Mouse (Mus musculus): Measurements from ENCODE around the gene Rab11fip2. TPM values are rescaled to one million over a fixed set of nuclear protein-coding genes. Genes with fewer than 3 reads are reported as not detected.
A peak's percentile ranks its signal among the peaks of the same experiment; 100 is the strongest.

Rab11fip2 gene
- polyA plus RNA-seq (2014; fragmentation: Nextera tagmentation; extraction: Ambion mirVana): 3.8 and 4.9 TPM in 2 replicates

DNA sequence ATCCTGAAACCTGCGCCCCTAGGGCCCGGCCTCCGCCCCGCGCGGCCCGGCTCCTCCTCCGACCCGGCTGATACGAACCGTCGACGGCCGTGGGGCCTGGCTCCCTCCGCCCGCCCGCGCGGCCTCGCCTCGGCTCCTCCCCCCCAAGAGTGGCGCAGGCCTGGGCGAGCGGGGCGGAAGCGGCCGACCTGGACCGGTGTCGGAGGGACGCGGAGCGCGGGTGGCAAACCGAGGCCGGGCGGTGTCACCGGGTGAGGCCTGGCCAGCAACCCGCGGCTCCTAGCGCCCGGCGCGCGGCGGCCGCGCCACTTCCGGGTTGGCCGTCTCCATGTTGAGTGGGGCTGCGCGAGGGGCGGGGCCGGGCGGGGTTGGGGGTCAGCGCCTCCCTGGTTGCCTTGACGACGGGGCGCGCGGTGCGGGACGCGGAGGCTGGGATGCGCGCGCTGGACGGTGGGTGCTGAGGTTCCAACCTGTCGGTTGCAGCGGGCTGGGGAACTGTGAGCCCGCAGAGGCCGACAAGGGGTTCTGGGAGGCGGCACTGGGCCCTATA lies at the start of gene Rab11fip2:
Gene Rab11fip2 (minus strand): TSS at position 333 of the 550 bp plus-strand sequence.
- Histone ChIP-seq H3K4me2 (ENCODE audit: low read depth, low read length) (peak within 1 kb of the TSS; percentile 76), H3K27me3 (ENCODE audit: control insufficient read depth, insufficient read depth, low read length) (no peaks in the 10 kb centered on the region), H3K27ac (replicated peaks; ENCODE audit: low read depth, low read length) (peak within 1 kb of the TSS; percentile 84), H3K4me1 (ENCODE audit: control insufficient read depth, insufficient read depth, low read length) (no peaks in the 10 kb centered on the region), H3K9me3 (replicated peaks; ENCODE audit: control insufficient read depth, low read length) (no peaks in the 10 kb centered on the region), H3K9ac (replicated peaks; ENCODE audit: low read length) (peak within 1 kb of the TSS; percentile 91), H3K36me3 (replicated peaks; ENCODE audit: control insufficient read depth, insufficient read depth, low read depth, low read length) (no peaks in the 10 kb centered on the region), H3K4me3 (ENCODE audit: low read depth, low read length) (peak within 1 kb of the TSS; percentile 80)
- 1% methylated on average over 44 of the region's 72 CpGs for WGBS
- peak; percentile 96 for ATAC-seq (replicated peaks; ENCODE audit: insufficient number of reproducible peaks, low FRiP score, low TSS enrichment, low read depth)
- DNase-seq (ENCODE audit: low spot score): peak; percentile 89

DNA sequence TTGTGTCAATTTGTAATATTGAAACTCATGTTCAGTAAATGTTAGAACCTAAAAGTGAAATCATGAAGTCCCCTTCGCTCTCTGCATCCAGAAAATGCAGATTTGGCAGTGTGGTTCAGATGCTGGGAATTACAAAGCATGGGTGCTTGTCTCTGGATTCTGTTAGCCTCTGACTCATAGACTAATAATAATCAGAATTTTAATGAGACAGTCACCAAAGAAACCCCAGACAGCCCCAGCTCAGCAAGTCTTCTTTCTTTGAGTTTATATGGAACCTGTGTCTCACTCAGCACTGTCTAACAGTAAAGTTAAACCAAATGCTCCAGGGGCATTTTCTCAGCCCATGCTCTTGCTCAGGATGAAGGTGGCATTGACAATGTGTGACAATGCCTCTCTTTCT lies 38.1 kb upstream of the Rab11fip2 start:
- no peak overlapping the region for H3K9ac ChIP-seq (replicated peaks; ENCODE audit: low read length)
- no peak overlapping the region for H3K27ac ChIP-seq (replicated peaks; ENCODE audit: low read depth, low read length)
- H3K4me1 ChIP-seq (ENCODE audit: control insufficient read depth, insufficient read depth, low read length): no peaks in the 10 kb centered on the region
- H3K27me3 ChIP-seq (ENCODE audit: control insufficient read depth, insufficient read depth, low read length): no peaks in the 10 kb centered on the region
- WGBS: 92% methylated on average over 1 of the region's 1 CpGs
- no peak overlapping the region for H3K4me3 ChIP-seq (ENCODE audit: low read depth, low read length)
- no peak for DNase-seq (ENCODE audit: low spot score)
- no peaks in the 10 kb centered on the region for H3K36me3 ChIP-seq (replicated peaks; ENCODE audit: control insufficient read depth, insufficient read depth, low read depth, low read length)
- no peaks in the 10 kb centered on the region for H3K9me3 ChIP-seq (replicated peaks; ENCODE audit: control insufficient read depth, low read length)
- ATAC-seq (replicated peaks; ENCODE audit: insufficient number of reproducible peaks, low FRiP score, low TSS enrichment, low read depth): no peak
- no peak overlapping the region for H3K4me2 ChIP-seq (ENCODE audit: low read depth, low read length)

DNA sequence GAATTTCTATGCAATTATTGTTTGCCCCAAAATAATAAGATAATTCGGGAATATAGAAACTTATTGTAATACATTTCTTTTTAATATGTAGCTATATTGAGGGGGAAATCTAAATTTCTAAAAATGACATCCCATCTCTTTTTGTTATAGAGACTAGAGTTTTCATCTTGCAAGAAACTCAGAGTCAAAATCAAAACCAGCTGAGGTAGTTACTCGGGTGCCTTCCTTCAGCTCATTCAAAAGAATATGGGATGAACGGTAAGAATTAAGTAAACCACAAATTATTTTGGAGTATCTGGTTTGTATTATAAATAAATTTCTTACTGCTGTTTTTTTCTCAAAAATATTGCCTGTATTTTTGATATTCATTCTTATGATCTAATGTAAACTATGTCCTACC lies 11.5 kb upstream of the Rab11fip2 start:
- Histone ChIP-seq H3K4me2 (ENCODE audit: low read depth, low read length) (no peak overlapping the region), H3K27me3 (ENCODE audit: control insufficient read depth, insufficient read depth, low read length) (no peaks in the 10 kb centered on the region), H3K9ac (replicated peaks; ENCODE audit: low read length) (no peak overlapping the region), H3K9me3 (replicated peaks; ENCODE audit: control insufficient read depth, low read length) (no peaks in the 10 kb centered on the region), H3K4me3 (ENCODE audit: low read depth, low read length) (no peak overlapping the region), H3K4me1 (ENCODE audit: control insufficient read depth, insufficient read depth, low read length) (no peaks in the 10 kb centered on the region), H3K36me3 (replicated peaks; ENCODE audit: control insufficient read depth, insufficient read depth, low read depth, low read length) (no peaks in the 10 kb centered on the region), H3K27ac (replicated peaks; ENCODE audit: low read depth, low read length) (no peak overlapping the region)
- ATAC-seq (replicated peaks; ENCODE audit: insufficient number of reproducible peaks, low FRiP score, low TSS enrichment, low read depth): no peak
- DNase-seq (ENCODE audit: low spot score): peak; percentile 71
- 45% methylated on average over 3 of the region's 3 CpGs for WGBS

DNA sequence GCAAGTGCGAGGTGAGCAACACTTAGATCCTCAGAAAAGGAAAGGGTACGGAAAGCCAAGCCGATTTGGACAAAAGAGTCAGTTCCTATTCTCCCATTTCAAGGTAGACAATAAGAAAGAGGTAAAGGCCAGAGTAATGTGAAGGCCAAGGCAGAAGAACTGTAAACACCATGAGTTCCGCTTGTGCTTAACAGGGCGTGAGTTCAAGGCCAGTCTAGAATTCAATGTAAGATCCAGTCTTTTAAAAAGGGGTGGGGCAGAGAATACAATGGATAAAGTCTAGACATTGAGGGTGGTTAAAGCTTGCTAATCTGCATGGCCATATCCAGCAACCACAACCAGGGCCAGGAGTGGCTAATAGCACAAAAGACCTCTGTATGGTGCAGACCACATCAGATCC lies 6.3 kb upstream of the Rab11fip2 start:
- Histone ChIP-seq H3K4me2 (ENCODE audit: low read depth, low read length) (no peak overlapping the region), H3K4me3 (ENCODE audit: low read depth, low read length) (no peak overlapping the region), H3K27ac (replicated peaks; ENCODE audit: low read depth, low read length) (no peak overlapping the region), H3K27me3 (ENCODE audit: control insufficient read depth, insufficient read depth, low read length) (no peaks in the 10 kb centered on the region), H3K36me3 (replicated peaks; ENCODE audit: control insufficient read depth, insufficient read depth, low read depth, low read length) (no peaks in the 10 kb centered on the region), H3K9me3 (replicated peaks; ENCODE audit: control insufficient read depth, low read length) (no peaks in the 10 kb centered on the region), H3K9ac (replicated peaks; ENCODE audit: low read length) (no peak overlapping the region), H3K4me1 (ENCODE audit: control insufficient read depth, insufficient read depth, low read length) (no peaks in the 10 kb centered on the region)
- WGBS: 90% methylated on average over 5 of the region's 5 CpGs
- ATAC-seq (replicated peaks; ENCODE audit: insufficient number of reproducible peaks, low FRiP score, low TSS enrichment, low read depth) (no peak), DNase-seq (ENCODE audit: low spot score) (no peak)

DNA sequence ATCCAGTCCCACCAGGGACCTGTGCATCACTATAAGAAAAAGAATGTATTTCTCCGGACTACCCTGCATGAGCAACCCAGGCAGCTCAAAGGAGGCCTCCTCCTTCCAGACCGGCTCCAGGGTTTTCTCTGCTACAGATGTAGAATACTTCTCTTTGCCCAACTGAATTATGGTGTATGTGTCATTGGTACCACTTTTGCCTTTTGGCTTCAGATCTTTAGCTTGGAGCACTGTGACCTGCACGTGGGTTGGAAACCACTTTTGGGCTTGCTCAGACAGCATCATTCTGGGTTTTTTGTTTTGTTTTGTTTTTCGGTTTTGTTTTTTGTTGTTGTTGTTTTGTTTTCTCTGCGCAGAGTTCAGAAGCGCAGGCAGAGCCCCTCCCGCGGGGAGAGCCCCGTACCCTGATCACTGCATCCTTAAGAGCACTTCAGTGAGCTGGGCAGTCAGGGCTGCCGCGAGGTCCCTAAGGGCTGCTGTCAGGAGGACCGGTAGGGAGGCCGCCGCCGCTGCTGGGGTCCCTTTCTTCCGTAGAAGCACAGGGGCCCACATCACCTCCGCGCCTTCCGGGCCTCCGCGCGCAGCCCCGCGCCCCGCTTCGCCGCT lies 635 bp downstream of the Rab11fip2 start:
- peak overlapping the region; percentile 91 for H3K9ac ChIP-seq (replicated peaks; ENCODE audit: low read length)
- H3K36me3 ChIP-seq (replicated peaks; ENCODE audit: control insufficient read depth, insufficient read depth, low read depth, low read length): no peaks in the 10 kb centered on the region

DNA sequence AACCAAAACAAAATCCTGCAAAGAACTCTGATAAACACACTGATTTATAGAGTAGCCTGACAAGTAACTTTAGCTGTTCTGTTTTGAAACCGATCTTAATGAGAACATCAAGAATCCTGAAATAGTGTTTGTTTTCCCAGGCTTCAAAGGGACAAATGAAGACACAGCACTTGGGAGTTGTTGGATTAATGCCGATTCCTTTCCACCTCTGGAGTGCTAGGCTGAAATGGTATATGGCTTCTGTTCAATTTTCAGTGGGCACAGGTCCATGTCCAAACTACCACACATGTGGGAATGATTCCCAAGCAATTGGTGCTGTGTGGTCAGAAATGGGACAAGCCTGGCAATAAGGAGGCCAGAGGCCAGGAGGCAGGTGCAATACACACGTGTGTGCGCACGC lies 3.7 kb downstream of the Rab11fip2 start:
- no peaks in the 10 kb centered on the region for H3K36me3 ChIP-seq (replicated peaks; ENCODE audit: control insufficient read depth, insufficient read depth, low read depth, low read length)
- DNase-seq (ENCODE audit: low spot score) (peak; percentile 12), ATAC-seq (replicated peaks; ENCODE audit: insufficient number of reproducible peaks, low FRiP score, low TSS enrichment, low read depth) (no peak)
- no peak overlapping the region for H3K4me3 ChIP-seq (ENCODE audit: low read depth, low read length)
- no peaks in the 10 kb centered on the region for H3K27me3 ChIP-seq (ENCODE audit: control insufficient read depth, insufficient read depth, low read length)
- no peaks in the 10 kb centered on the region for H3K4me1 ChIP-seq (ENCODE audit: control insufficient read depth, insufficient read depth, low read length)
- no peaks in the 10 kb centered on the region for H3K9me3 ChIP-seq (replicated peaks; ENCODE audit: control insufficient read depth, low read length)
- no peak overlapping the region for H3K4me2 ChIP-seq (ENCODE audit: low read depth, low read length)
- 70% methylated on average over 5 of the region's 5 CpGs for WGBS
- no peak overlapping the region for H3K27ac ChIP-seq (replicated peaks; ENCODE audit: low read depth, low read length)
- no peak overlapping the region for H3K9ac ChIP-seq (replicated peaks; ENCODE audit: low read length)

More for the DNA sequence above, 635 bp downstream of the Rab11fip2 start:
- WGBS: 2% methylated on average over 18 of the region's 27 CpGs
- DNase-seq (ENCODE audit: low spot score) (peak; percentile 30), ATAC-seq (replicated peaks; ENCODE audit: insufficient number of reproducible peaks, low FRiP score, low TSS enrichment, low read depth) (peak; percentile 89)
- peak overlapping the region; percentile 84 for H3K27ac ChIP-seq (replicated peaks; ENCODE audit: low read depth, low read length)
- peak overlapping the region; percentile 76 for H3K4me2 ChIP-seq (ENCODE audit: low read depth, low read length)
- peak overlapping the region; percentile 80 for H3K4me3 ChIP-seq (ENCODE audit: low read depth, low read length)
- no peaks in the 10 kb centered on the region for H3K4me1 ChIP-seq (ENCODE audit: control insufficient read depth, insufficient read depth, low read length)
- no peaks in the 10 kb centered on the region for H3K27me3 ChIP-seq (ENCODE audit: control insufficient read depth, insufficient read depth, low read length)
- H3K9me3 ChIP-seq (replicated peaks; ENCODE audit: control insufficient read depth, low read length): no peaks in the 10 kb centered on the region

DNA sequence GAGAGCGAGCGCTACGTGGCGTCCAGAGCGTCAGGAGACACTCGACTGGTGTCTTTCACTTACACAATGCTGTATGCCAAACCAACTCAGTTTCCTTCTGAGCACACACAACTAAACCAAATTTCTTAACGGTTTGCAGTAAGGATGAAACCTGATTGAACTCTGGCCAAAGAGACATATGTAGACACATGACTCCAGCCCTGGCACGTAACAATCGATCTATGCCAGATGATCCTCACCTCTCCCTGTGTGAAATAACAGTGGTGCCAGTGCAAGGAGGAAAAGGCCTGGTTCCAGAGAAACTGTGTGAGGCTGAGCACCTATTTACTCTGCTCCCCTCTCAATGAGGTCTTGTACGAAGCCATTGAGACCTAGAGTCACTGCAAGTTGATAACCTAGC lies 11.4 kb downstream of the Rab11fip2 start:
- DNase-seq (ENCODE audit: low spot score) (no peak), ATAC-seq (replicated peaks; ENCODE audit: insufficient number of reproducible peaks, low FRiP score, low TSS enrichment, low read depth) (no peak)
- no peaks in the 10 kb centered on the region for H3K4me1 ChIP-seq (ENCODE audit: control insufficient read depth, insufficient read depth, low read length)
- H3K4me2 ChIP-seq (ENCODE audit: low read depth, low read length): no peak overlapping the region
- no peaks in the 10 kb centered on the region for H3K9me3 ChIP-seq (replicated peaks; ENCODE audit: control insufficient read depth, low read length)
- H3K27me3 ChIP-seq (ENCODE audit: control insufficient read depth, insufficient read depth, low read length): no peaks in the 10 kb centered on the region
- no peak overlapping the region for H3K27ac ChIP-seq (replicated peaks; ENCODE audit: low read depth, low read length)
- 94% methylated on average over 10 of the region's 10 CpGs for WGBS
- no peaks in the 10 kb centered on the region for H3K36me3 ChIP-seq (replicated peaks; ENCODE audit: control insufficient read depth, insufficient read depth, low read depth, low read length)
- no peak overlapping the region for H3K9ac ChIP-seq (replicated peaks; ENCODE audit: low read length)
- H3K4me3 ChIP-seq (ENCODE audit: low read depth, low read length): no peak overlapping the region

DNA sequence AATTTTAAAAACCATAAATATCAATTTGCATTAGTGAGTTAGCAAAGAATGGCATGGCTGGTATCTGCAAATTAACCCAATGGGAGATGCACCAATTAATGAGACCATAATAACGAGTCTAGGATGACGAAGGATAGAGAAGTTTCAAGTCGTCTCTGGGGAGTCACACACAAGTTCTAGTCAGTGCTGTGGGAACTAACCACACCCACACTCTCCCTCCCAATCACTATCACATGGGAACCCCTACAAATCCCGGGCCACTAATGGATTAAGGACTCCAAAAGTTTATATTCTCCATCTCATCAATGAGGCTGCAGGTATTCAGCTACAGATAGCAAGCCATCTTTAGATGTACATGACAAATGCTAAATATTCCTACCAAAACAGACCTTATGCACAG lies 14.8 kb downstream of the Rab11fip2 start:
- Histone ChIP-seq H3K27ac (replicated peaks; ENCODE audit: low read depth, low read length) (no peak overlapping the region), H3K9ac (replicated peaks; ENCODE audit: low read length) (no peak overlapping the region), H3K4me2 (ENCODE audit: low read depth, low read length) (no peak overlapping the region), H3K36me3 (replicated peaks; ENCODE audit: control insufficient read depth, insufficient read depth, low read depth, low read length) (no peaks in the 10 kb centered on the region), H3K9me3 (replicated peaks; ENCODE audit: control insufficient read depth, low read length) (no peaks in the 10 kb centered on the region), H3K27me3 (ENCODE audit: control insufficient read depth, insufficient read depth, low read length) (no peaks in the 10 kb centered on the region), H3K4me3 (ENCODE audit: low read depth, low read length) (no peak overlapping the region), H3K4me1 (ENCODE audit: control insufficient read depth, insufficient read depth, low read length) (no peaks in the 10 kb centered on the region)
- 73% methylated on average over 4 of the region's 4 CpGs for WGBS
- ATAC-seq (replicated peaks; ENCODE audit: insufficient number of reproducible peaks, low FRiP score, low TSS enrichment, low read depth): no peak
- no peak for DNase-seq (ENCODE audit: low spot score)

Data from embryonic facial prominence, embryonic 11.5 days (tissue).